Mouse (Mus musculus) stomach, postnatal 0 days (tissue): Measurements from ENCODE around the gene Tm2d3.

Experiments
- CTCF ChIP-seq: IDR thresholded peaks from 2 replicates; pipeline ENCODE4 v1.5.1; 2016; ENCODE audit warnings: antibody characterized with exemption, low read depth, mild to moderate bottlenecking, moderate library complexity
- EP300 ChIP-seq: optimal IDR thresholded peaks from 2 replicates; pipeline ENCODE3; 2016; ENCODE audit warnings: antibody characterized with exemption

DNA sequence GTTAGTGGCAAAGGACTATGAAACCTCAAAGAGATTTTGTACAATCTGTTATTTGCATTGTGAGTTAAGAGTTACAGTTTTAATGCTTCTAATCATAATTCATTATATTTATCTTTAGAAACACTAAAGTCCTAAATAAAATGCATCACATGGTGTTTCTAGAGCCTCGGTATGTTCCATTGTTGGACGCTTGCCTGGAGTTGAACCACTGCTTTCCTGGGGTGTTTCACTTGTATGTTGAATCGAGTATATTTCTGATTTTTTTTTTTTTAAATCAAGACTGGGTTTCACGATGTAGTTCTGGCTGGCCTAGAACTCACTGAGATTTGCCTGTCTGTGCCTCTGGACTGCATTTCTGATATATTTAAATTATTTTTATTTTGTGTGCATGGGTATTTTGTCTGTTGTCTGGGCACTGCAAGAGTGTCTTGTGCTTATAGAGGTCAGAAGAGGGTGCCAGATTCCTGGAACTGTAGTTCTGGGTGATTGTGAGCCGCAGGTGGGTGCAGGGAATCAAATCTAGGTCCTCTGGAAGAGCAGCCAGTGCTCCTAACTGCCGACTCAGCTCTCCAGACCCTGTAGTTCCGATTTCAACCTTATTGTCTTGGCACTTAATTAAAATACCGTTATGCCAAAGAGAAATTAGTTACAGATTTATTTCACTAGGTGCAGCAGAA is 1.1 kb downstream of the Tm2d3 start:
- TF ChIP-seq EP300, result no peak
- no peak for TF ChIP-seq CTCF
